Mouse (Mus musculus): ENCODE measurements around the gene Mef2b. TPM values are rescaled to one million over a fixed set of nuclear protein-coding genes. Genes with fewer than 3 reads are reported as not detected.

Gene Mef2b
- polyA plus RNA-seq, 1 experiment from 2014 or later = 0.53 TPM

GRCm38 (mm10) chr8:70197603-70198002, 58.1 kb downstream of the Mef2b start:
- H3K4me1 ChIP-seq = peaks cover 32% of the 10 kb centered on the region
- peaks cover 3% of the 10 kb centered on the region; the same call in 1 of the 2 replicates for H3K36me3 ChIP-seq
- 57% methylated on average over 7 of the region's 7 CpGs for WGBS
- H3K27ac ChIP-seq = no peak overlapping the region
- peaks cover 8% of the 10 kb centered on the region; the same call in 1 of the 2 replicates for H3K27me3 ChIP-seq (ENCODE audit: insufficient read depth, poor library complexity, severe bottlenecking)
- H3K9me3 ChIP-seq = no peaks in the 10 kb centered on the region
- DNase-seq (ENCODE audit: low spot score) = no peak
- H3K4me3 ChIP-seq = no peak overlapping the region

GRCm38 (mm10) chr8:70200098-70200681, 60.7 kb downstream of the Mef2b start:
- no peak overlapping the region for H3K27ac ChIP-seq
- no peaks in the 10 kb centered on the region for H3K9me3 ChIP-seq
- H3K27me3 ChIP-seq (ENCODE audit: insufficient read depth, poor library complexity, severe bottlenecking) = peaks cover 8% of the 10 kb centered on the region; the same call in 1 of the 2 replicates
- no peak overlapping the region for H3K4me3 ChIP-seq
- DNase-seq (ENCODE audit: low spot score) = no peak
- WGBS = 72% methylated on average over 5 of the region's 5 CpGs
- H3K4me1 ChIP-seq = peaks cover 33% of the 10 kb centered on the region
- no peaks in the 10 kb centered on the region for H3K36me3 ChIP-seq

- no peak for DNase-seq (ENCODE audit: low spot score)
- no peaks in the 10 kb centered on the region for H3K36me3 ChIP-seq
- H3K9me3 ChIP-seq = no peaks in the 10 kb centered on the region
- 53% methylated on average over 3 of the region's 3 CpGs for WGBS
- peaks cover 32% of the 10 kb centered on the region for H3K4me1 ChIP-seq
- no peak overlapping the region for H3K4me3 ChIP-seq
- H3K27me3 ChIP-seq (ENCODE audit: insufficient read depth, poor library complexity, severe bottlenecking) = peaks cover 8% of the 10 kb centered on the region; the same call in 1 of the 2 replicates
- no peak overlapping the region for H3K27ac ChIP-seq
Observed at GRCm38 (mm10) chr8:70201417-70201816, 61.9 kb downstream of the Mef2b start.

GRCm38 (mm10) chr8:70203072-70203471, 63.6 kb downstream of the Mef2b start:
- no peak for DNase-seq (ENCODE audit: low spot score)
- no peaks in the 10 kb centered on the region for H3K9me3 ChIP-seq
- H3K4me1 ChIP-seq = peaks cover 25% of the 10 kb centered on the region
- 66% methylated on average over 4 of the region's 4 CpGs for WGBS
- no peak overlapping the region for H3K4me3 ChIP-seq
- H3K27me3 ChIP-seq (ENCODE audit: insufficient read depth, poor library complexity, severe bottlenecking) = peaks cover 5% of the 10 kb centered on the region; the same call in 1 of the 2 replicates
- H3K36me3 ChIP-seq = no peaks in the 10 kb centered on the region
- peak overlapping the region; percentile 54; the same call in 1 of the 2 replicates for H3K27ac ChIP-seq

- Histone ChIP-seq H3K4me1 (peaks cover 23% of the 10 kb centered on the region), H3K27ac (peak overlapping the region; percentile 54; the same call in 1 of the 2 replicates), H3K27me3 (ENCODE audit: insufficient read depth, poor library complexity, severe bottlenecking) (no peaks in the 10 kb centered on the region), H3K4me3 (no peak overlapping the region), H3K9me3 (no peaks in the 10 kb centered on the region), H3K36me3 (no peaks in the 10 kb centered on the region)
- DNase-seq (ENCODE audit: low spot score) = no peak
- WGBS = 41% methylated on average over 1 of the region's 1 CpGs
Observed at GRCm38 (mm10) chr8:70204757-70205156, 65.2 kb downstream of the Mef2b start.

GRCm38 (mm10) chr8:70208130-70208529, 68.6 kb downstream of the Mef2b start:
- H3K4me3 ChIP-seq = no peak overlapping the region
- whole genome bisulfite sequencing = 38% methylated on average over 1 of the region's 1 CpGs
- H3K36me3 ChIP-seq = no peaks in the 10 kb centered on the region
- no peak for DNase-seq (ENCODE audit: low spot score)
- no peaks in the 10 kb centered on the region for H3K9me3 ChIP-seq
- H3K27me3 ChIP-seq (ENCODE audit: insufficient read depth, poor library complexity, severe bottlenecking) = peaks cover 10% of the 10 kb centered on the region; the same call in 1 of the 2 replicates
- H3K27ac ChIP-seq = 0 out of 2 replicates have a peak overlapping the region, but pooled peaks have one; percentile 5
- H3K4me1 ChIP-seq = peaks cover 27% of the 10 kb centered on the region

- Histone ChIP-seq H3K4me1 (peaks cover 17% of the 10 kb centered on the region), H3K27ac (peak overlapping the region; percentile 30; the same call in 1 of the 2 replicates), H3K9me3 (no peaks in the 10 kb centered on the region), H3K36me3 (no peaks in the 10 kb centered on the region), H3K4me3 (no peak overlapping the region), H3K27me3 (ENCODE audit: insufficient read depth, poor library complexity, severe bottlenecking) (peaks cover 10% of the 10 kb centered on the region; the same call in 1 of the 2 replicates)
- DNase-seq (ENCODE audit: low spot score) = no peak
- WGBS = 28% methylated on average over 8 of the region's 8 CpGs
Observed at GRCm38 (mm10) chr8:70210538-70210937, 71.0 kb downstream of the Mef2b start.

- no peaks in the 10 kb centered on the region for H3K9me3 ChIP-seq
Observed at GRCm38 (mm10) chr8:70211275-70211674, 71.8 kb downstream of the Mef2b start.

GRCm38 (mm10) chr8:70211726-70212111, 72.2 kb downstream of the Mef2b start:
- H3K4me3 ChIP-seq = peak overlapping the region; percentile 78
- no peaks in the 10 kb centered on the region for H3K9me3 ChIP-seq
- peaks cover 10% of the 10 kb centered on the region; the same call in 1 of the 2 replicates for H3K27me3 ChIP-seq (ENCODE audit: insufficient read depth, poor library complexity, severe bottlenecking)
- H3K4me1 ChIP-seq = peaks cover 17% of the 10 kb centered on the region
- H3K36me3 ChIP-seq = no peaks in the 10 kb centered on the region
- peak; percentile 81 for DNase-seq (ENCODE audit: low spot score)
- WGBS = 3% methylated on average over 31 of the region's 31 CpGs
- peak overlapping the region; percentile 83 for H3K27ac ChIP-seq

More at GRCm38 (mm10) chr8:70211275-70211674, 71.8 kb downstream of the Mef2b start:
- DNase-seq (ENCODE audit: low spot score) = no peak
- peak overlapping the region; percentile 78 for H3K4me3 ChIP-seq
- WGBS = 86% methylated on average over 1 of the region's 1 CpGs
- peaks cover 17% of the 10 kb centered on the region for H3K4me1 ChIP-seq
- peaks cover 10% of the 10 kb centered on the region; the same call in 1 of the 2 replicates for H3K27me3 ChIP-seq (ENCODE audit: insufficient read depth, poor library complexity, severe bottlenecking)
- H3K36me3 ChIP-seq = no peaks in the 10 kb centered on the region
- H3K27ac ChIP-seq = peak overlapping the region; percentile 83; the same call in 1 of the 2 replicates

GRCm38 (mm10) chr8:70212112-70213055, 72.9 kb downstream of the Mef2b start, which contains the start of gene Slc25a42:
Gene Slc25a42 (minus strand): TSS chr8:70212305.
- Histone ChIP-seq H3K36me3 (no peaks in the 10 kb centered on the region), H3K9me3 (no peaks in the 10 kb centered on the region), H3K27ac (peak within 1 kb of the TSS; percentile 83), H3K4me3 (peak within 1 kb of the TSS; percentile 78), H3K4me1 (peaks cover 17% of the 10 kb centered on the region), H3K27me3 (ENCODE audit: insufficient read depth, poor library complexity, severe bottlenecking) (peaks cover 10% of the 10 kb centered on the region; the same call in 1 of the 2 replicates)
- under 1% methylated on average over 66 of the region's 66 CpGs for WGBS
- DNase-seq (ENCODE audit: low spot score) = peak; percentile 100

GRCm38 (mm10) chr8:70214411-70214810, 74.9 kb downstream of the Mef2b start:
- Histone ChIP-seq H3K4me1 (peaks cover 20% of the 10 kb centered on the region), H3K4me3 (no peak overlapping the region), H3K27ac (no peak overlapping the region), H3K27me3 (ENCODE audit: insufficient read depth, poor library complexity, severe bottlenecking) (peaks cover 10% of the 10 kb centered on the region; the same call in 1 of the 2 replicates), H3K9me3 (no peaks in the 10 kb centered on the region), H3K36me3 (no peaks in the 10 kb centered on the region)
- no peak for DNase-seq (ENCODE audit: low spot score)
- 67% methylated on average over 3 of the region's 3 CpGs for WGBS

GRCm38 (mm10) chr8:70215092-70215491, 75.6 kb downstream of the Mef2b start:
- Histone ChIP-seq H3K27me3 (ENCODE audit: insufficient read depth, poor library complexity, severe bottlenecking) (peaks cover 10% of the 10 kb centered on the region; the same call in 1 of the 2 replicates), H3K9me3 (no peaks in the 10 kb centered on the region), H3K36me3 (no peaks in the 10 kb centered on the region), H3K27ac (no peak overlapping the region), H3K4me1 (peaks cover 23% of the 10 kb centered on the region), H3K4me3 (no peak overlapping the region)
- 56% methylated on average over 5 of the region's 5 CpGs for WGBS
- DNase-seq (ENCODE audit: low spot score) = no peak

All from heart, embryonic 10.5 days (tissue).